Mouse (Mus musculus): Measurements from ENCODE around the gene Gm11027. TPM values are rescaled to one million over a fixed set of nuclear protein-coding genes. Genes with fewer than 3 reads are reported as not detected.
"Not testable (repeated sequence)": the region's sequence is repeated elsewhere in the genome, so short reads cannot be mapped to it uniquely, and the experiment has no call there.

Gm11027 gene
- not detected in 2 replicates for polyA plus RNA-seq (2014; fragmentation: Nextera tagmentation; extraction: Ambion mirVana)

DNA sequence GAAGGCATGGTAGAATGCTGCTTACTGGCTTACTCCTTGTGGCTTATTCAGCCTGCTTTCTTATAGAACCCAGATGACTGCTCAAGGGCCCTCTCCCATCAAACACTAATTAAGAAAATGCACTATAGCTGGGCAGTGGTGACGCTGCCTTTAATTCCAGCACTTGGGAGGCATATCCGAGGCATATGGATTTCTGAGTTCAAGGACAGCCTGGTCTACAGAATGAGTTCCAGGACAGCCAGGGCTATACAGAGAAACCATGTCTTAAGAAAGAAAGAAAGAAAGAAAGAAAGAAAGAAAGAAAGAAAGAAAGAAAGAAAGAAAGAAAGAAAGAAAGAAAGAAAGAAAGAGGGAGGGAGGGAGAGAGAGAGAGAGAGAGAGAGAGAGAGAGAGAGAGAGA is at the start of gene Gm11027:
Gm11027 (plus strand) TSS at position 301 of the 400 bp plus-strand sequence.
- not testable (repeated sequence) for H3K4me3 ChIP-seq (ENCODE audit: low read depth, low read length); H3K4me2 ChIP-seq (ENCODE audit: low read depth, low read length); H3K9ac ChIP-seq (replicated peaks; ENCODE audit: low read length); H3K4me1 ChIP-seq (ENCODE audit: control insufficient read depth, insufficient read depth, low read length); DNase-seq (ENCODE audit: low spot score); ATAC-seq (replicated peaks; ENCODE audit: insufficient number of reproducible peaks, low FRiP score, low TSS enrichment, low read depth); H3K27ac ChIP-seq (replicated peaks; ENCODE audit: low read depth, low read length); H3K27me3 ChIP-seq (ENCODE audit: control insufficient read depth, insufficient read depth, low read length); H3K36me3 ChIP-seq (replicated peaks; ENCODE audit: control insufficient read depth, insufficient read depth, low read depth, low read length); H3K9me3 ChIP-seq (replicated peaks; ENCODE audit: control insufficient read depth, low read length)
- 82% methylated on average over 2 of the region's 2 CpGs for WGBS

DNA sequence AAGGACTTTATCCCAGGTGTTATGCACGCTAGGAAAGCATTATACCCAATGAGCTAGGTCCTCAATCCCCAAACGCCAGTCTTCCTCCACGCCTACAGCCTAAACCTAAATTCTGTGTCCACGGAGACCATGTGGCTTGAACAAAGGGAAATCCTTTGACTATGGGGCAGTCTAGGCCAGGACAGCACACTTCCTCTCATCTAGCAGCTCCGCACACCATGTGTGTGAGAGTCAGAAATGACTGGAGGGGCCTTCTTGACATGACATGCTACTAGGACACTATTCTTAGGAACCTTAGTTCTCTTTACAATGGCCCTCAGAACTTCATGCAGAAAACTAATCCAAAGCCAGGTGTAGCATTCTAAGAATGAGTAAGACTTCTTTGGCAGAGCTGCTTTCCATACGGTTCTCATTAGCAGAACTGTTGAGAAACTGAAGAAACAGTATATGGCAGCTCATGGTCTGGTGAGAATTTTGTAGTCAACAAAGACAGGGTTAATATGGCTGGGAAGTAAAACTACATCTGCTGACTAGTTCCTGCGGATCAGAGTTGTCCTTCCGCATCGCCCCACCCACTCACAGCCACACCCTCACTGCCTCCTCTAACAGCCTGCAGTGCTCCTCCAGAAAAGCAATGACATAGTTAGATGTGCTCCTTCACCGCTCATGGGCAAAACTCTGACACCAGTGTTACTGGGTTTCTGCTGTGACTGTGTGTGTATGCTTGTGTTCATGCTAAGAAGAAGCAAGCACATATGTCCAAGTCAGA is 48.7 kb upstream of the Gm11027 start:
- H3K36me3 ChIP-seq (replicated peaks; ENCODE audit: control insufficient read depth, insufficient read depth, low read depth, low read length): no peaks in the 10 kb centered on the region; the same call in 1 of the 2 replicates
- no peaks in the 10 kb centered on the region for H3K9me3 ChIP-seq (replicated peaks; ENCODE audit: control insufficient read depth, low read length)
- H3K4me1 ChIP-seq (ENCODE audit: control insufficient read depth, insufficient read depth, low read length): no peaks in the 10 kb centered on the region
- WGBS: 87% methylated on average over 10 of the region's 10 CpGs
- H3K27me3 ChIP-seq (ENCODE audit: control insufficient read depth, insufficient read depth, low read length): no peaks in the 10 kb centered on the region
- no peak overlapping the region for H3K4me2 ChIP-seq (ENCODE audit: low read depth, low read length)
- H3K4me3 ChIP-seq (ENCODE audit: low read depth, low read length): no peak overlapping the region
- ATAC-seq (replicated peaks; ENCODE audit: insufficient number of reproducible peaks, low FRiP score, low TSS enrichment, low read depth) (no peak), DNase-seq (ENCODE audit: low spot score) (no peak)
- H3K9ac ChIP-seq (replicated peaks; ENCODE audit: low read length): no peak overlapping the region
- H3K27ac ChIP-seq (replicated peaks; ENCODE audit: low read depth, low read length): no peak overlapping the region

DNA sequence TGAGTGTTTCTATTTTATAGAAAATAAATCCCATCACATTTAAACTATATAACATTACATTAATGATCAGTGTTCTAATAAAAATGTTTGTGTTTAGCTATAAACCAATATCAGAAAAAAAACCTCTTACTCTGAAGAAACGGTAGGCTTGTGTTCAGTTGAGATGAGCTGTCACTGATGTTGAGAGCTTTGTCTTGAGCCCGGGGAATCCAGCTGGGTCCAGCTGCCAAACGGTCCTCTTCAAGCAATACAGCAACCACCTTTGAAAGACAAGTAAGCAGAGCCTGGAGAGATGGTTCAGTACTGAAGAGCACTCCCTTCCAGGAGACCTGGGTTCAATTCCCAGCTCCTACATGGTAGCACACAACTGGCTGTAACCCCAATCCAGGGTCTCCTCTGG is 45.7 kb upstream of the Gm11027 start:
- 76% methylated on average over 3 of the region's 3 CpGs for WGBS
- Histone ChIP-seq H3K36me3 (replicated peaks; ENCODE audit: control insufficient read depth, insufficient read depth, low read depth, low read length) (no peaks in the 10 kb centered on the region), H3K4me3 (ENCODE audit: low read depth, low read length) (no peak overlapping the region), H3K9ac (replicated peaks; ENCODE audit: low read length) (no peak overlapping the region), H3K4me1 (ENCODE audit: control insufficient read depth, insufficient read depth, low read length) (no peaks in the 10 kb centered on the region), H3K9me3 (replicated peaks; ENCODE audit: control insufficient read depth, low read length) (no peaks in the 10 kb centered on the region), H3K27me3 (ENCODE audit: control insufficient read depth, insufficient read depth, low read length) (no peaks in the 10 kb centered on the region), H3K27ac (replicated peaks; ENCODE audit: low read depth, low read length) (no peak overlapping the region), H3K4me2 (ENCODE audit: low read depth, low read length) (no peak overlapping the region)
- no peak for ATAC-seq (replicated peaks; ENCODE audit: insufficient number of reproducible peaks, low FRiP score, low TSS enrichment, low read depth)
- no peak for DNase-seq (ENCODE audit: low spot score)

DNA sequence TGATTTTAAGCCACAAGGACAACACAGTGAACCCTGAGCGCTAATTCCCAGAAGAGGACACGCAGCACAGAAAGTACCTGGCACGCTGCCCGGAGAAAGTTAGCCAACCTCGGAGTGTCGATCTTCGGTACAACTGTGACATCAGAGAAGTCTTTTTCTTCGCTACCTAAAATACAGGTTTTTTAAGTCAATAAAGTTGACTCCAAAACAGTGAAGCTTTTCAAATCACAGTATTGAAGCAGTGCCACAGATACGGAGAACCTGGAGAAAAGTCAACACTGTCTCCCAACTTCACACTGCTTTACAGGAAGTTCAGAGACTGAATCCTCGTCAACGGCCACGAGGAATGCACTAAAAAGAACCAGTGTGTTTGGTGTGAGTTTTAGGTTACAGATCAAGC is 43.6 kb upstream of the Gm11027 start:
- H3K36me3 ChIP-seq (replicated peaks; ENCODE audit: control insufficient read depth, insufficient read depth, low read depth, low read length): no peaks in the 10 kb centered on the region
- H3K27me3 ChIP-seq (ENCODE audit: control insufficient read depth, insufficient read depth, low read length): no peaks in the 10 kb centered on the region
- H3K27ac ChIP-seq (replicated peaks; ENCODE audit: low read depth, low read length): no peak overlapping the region
- ATAC-seq (replicated peaks; ENCODE audit: insufficient number of reproducible peaks, low FRiP score, low TSS enrichment, low read depth): no peak
- no peak overlapping the region for H3K4me2 ChIP-seq (ENCODE audit: low read depth, low read length)
- no peak for DNase-seq (ENCODE audit: low spot score)
- no peaks in the 10 kb centered on the region for H3K4me1 ChIP-seq (ENCODE audit: control insufficient read depth, insufficient read depth, low read length)
- H3K9me3 ChIP-seq (replicated peaks; ENCODE audit: control insufficient read depth, low read length): no peaks in the 10 kb centered on the region
- no peak overlapping the region for H3K9ac ChIP-seq (replicated peaks; ENCODE audit: low read length)
- 81% methylated on average over 12 of the region's 12 CpGs for WGBS
- no peak overlapping the region for H3K4me3 ChIP-seq (ENCODE audit: low read depth, low read length)

DNA sequence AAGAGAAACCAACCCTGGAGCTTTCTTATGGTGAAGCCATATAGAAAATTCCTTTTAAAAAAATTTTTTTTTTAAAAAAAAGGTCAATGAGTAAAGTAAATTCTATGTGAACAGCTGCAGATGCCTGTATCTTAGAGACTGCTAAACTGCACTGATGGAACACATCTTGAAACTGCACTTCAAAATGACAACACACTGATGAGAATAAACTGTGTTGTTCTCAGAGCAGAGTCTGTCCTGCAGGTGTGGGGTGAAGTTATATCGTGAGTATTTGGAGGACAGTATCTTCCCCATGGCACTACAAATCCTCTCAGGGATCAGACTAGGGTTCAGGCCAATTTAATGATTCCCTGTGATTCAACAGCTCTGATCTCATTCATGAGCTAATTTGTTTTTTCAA is 43.1 kb upstream of the Gm11027 start:
- H3K4me1 ChIP-seq (ENCODE audit: control insufficient read depth, insufficient read depth, low read length): no peaks in the 10 kb centered on the region
- no peak for DNase-seq (ENCODE audit: low spot score)
- H3K27ac ChIP-seq (replicated peaks; ENCODE audit: low read depth, low read length): no peak overlapping the region
- H3K27me3 ChIP-seq (ENCODE audit: control insufficient read depth, insufficient read depth, low read length): no peaks in the 10 kb centered on the region
- H3K9ac ChIP-seq (replicated peaks; ENCODE audit: low read length): no peak overlapping the region
- no peaks in the 10 kb centered on the region for H3K36me3 ChIP-seq (replicated peaks; ENCODE audit: control insufficient read depth, insufficient read depth, low read depth, low read length)
- 89% methylated on average over 1 of the region's 1 CpGs for WGBS
- H3K4me3 ChIP-seq (ENCODE audit: low read depth, low read length): no peak overlapping the region
- no peak for ATAC-seq (replicated peaks; ENCODE audit: insufficient number of reproducible peaks, low FRiP score, low TSS enrichment, low read depth)
- no peaks in the 10 kb centered on the region for H3K9me3 ChIP-seq (replicated peaks; ENCODE audit: control insufficient read depth, low read length)
- no peak overlapping the region for H3K4me2 ChIP-seq (ENCODE audit: low read depth, low read length)

DNA sequence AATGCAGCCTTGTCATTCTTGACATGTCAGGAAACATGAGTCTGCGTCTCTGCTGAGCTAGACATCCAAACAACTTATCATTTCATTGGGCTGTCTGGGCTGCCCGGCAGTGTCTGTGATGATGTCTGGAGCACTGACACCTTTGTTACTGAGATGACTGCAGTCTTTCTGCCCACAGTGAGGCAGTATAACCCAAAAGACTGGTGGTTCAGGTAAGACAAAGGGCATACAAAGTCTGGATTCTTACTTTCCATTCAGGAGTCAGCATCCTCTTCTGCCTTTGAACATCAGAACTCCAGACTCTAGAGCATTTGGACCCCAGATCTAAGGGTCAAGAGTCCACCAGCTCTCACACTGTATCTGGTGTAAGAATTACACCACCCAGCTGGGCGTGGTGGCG is 39.8 kb upstream of the Gm11027 start:
- Histone ChIP-seq H3K4me1 (ENCODE audit: control insufficient read depth, insufficient read depth, low read length) (no peaks in the 10 kb centered on the region), H3K9me3 (replicated peaks; ENCODE audit: control insufficient read depth, low read length) (no peaks in the 10 kb centered on the region), H3K4me2 (ENCODE audit: low read depth, low read length) (no peak overlapping the region), H3K36me3 (replicated peaks; ENCODE audit: control insufficient read depth, insufficient read depth, low read depth, low read length) (no peaks in the 10 kb centered on the region), H3K4me3 (ENCODE audit: low read depth, low read length) (no peak overlapping the region), H3K27ac (replicated peaks; ENCODE audit: low read depth, low read length) (no peak overlapping the region), H3K9ac (replicated peaks; ENCODE audit: low read length) (no peak overlapping the region), H3K27me3 (ENCODE audit: control insufficient read depth, insufficient read depth, low read length) (no peaks in the 10 kb centered on the region)
- WGBS: 87% methylated on average over 4 of the region's 4 CpGs
- DNase-seq (ENCODE audit: low spot score) (no peak), ATAC-seq (replicated peaks; ENCODE audit: insufficient number of reproducible peaks, low FRiP score, low TSS enrichment, low read depth) (no peak)

DNA sequence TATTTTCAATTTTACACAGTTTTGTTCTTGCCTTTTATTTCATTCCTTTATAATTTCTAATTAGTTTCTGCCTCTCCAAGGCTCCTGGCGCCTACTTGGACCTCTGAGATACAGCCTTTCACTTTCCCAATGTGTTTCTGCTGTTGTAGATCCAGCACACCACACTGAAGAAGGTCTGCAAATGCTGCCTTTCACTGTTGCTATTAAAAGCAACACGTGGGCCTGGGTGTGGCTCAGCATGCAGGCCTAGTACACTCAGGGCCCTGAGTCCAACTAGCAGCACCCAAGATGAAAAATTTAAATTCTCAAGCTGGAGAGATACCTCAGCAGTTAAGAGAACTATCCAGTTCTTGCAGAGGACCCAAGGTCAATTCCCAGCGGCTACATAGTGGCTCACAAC is 38.5 kb upstream of the Gm11027 start:
- Histone ChIP-seq H3K27me3 (ENCODE audit: control insufficient read depth, insufficient read depth, low read length) (no peaks in the 10 kb centered on the region), H3K4me2 (ENCODE audit: low read depth, low read length) (no peak overlapping the region), H3K4me3 (ENCODE audit: low read depth, low read length) (no peak overlapping the region), H3K4me1 (ENCODE audit: control insufficient read depth, insufficient read depth, low read length) (no peaks in the 10 kb centered on the region), H3K27ac (replicated peaks; ENCODE audit: low read depth, low read length) (no peak overlapping the region), H3K36me3 (replicated peaks; ENCODE audit: control insufficient read depth, insufficient read depth, low read depth, low read length) (no peaks in the 10 kb centered on the region), H3K9me3 (replicated peaks; ENCODE audit: control insufficient read depth, low read length) (no peaks in the 10 kb centered on the region), H3K9ac (replicated peaks; ENCODE audit: low read length) (no peak overlapping the region)
- WGBS: 91% methylated on average over 3 of the region's 3 CpGs
- ATAC-seq (replicated peaks; ENCODE audit: insufficient number of reproducible peaks, low FRiP score, low TSS enrichment, low read depth) (no peak), DNase-seq (ENCODE audit: low spot score) (no peak)

DNA sequence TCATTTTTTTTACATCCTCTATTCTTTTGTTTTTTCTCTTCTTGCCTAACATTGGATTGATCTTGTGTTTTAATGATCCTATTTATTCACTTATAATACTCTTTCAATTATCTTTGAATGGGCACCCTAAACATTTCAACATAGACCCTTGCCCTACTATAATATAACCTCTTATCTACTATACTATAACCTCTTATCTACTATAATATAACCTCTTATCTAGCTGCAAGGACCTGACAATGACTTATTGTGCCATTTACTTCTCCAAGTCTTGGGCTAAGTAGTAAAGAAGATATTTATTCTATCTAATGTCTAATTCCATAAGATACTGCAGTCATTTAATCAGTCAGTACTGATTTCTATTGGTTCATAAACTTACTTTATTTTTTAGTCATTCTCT is 36.8 kb upstream of the Gm11027 start:
- DNase-seq (ENCODE audit: low spot score): no peak

More for the DNA sequence above, 36.8 kb upstream of the Gm11027 start:
- no peak overlapping the region for H3K27ac ChIP-seq (replicated peaks; ENCODE audit: low read depth, low read length)
- H3K9ac ChIP-seq (replicated peaks; ENCODE audit: low read length): no peak overlapping the region
- no peaks in the 10 kb centered on the region for H3K4me1 ChIP-seq (ENCODE audit: control insufficient read depth, insufficient read depth, low read length)
- no peak for ATAC-seq (replicated peaks; ENCODE audit: insufficient number of reproducible peaks, low FRiP score, low TSS enrichment, low read depth)
- H3K36me3 ChIP-seq (replicated peaks; ENCODE audit: control insufficient read depth, insufficient read depth, low read depth, low read length): no peaks in the 10 kb centered on the region
- no peak overlapping the region for H3K4me3 ChIP-seq (ENCODE audit: low read depth, low read length)
- no peak overlapping the region for H3K4me2 ChIP-seq (ENCODE audit: low read depth, low read length)
- H3K27me3 ChIP-seq (ENCODE audit: control insufficient read depth, insufficient read depth, low read length): no peaks in the 10 kb centered on the region
- no peaks in the 10 kb centered on the region for H3K9me3 ChIP-seq (replicated peaks; ENCODE audit: control insufficient read depth, low read length)
